Mouse (Mus musculus) hematopoietic stem cell, adult 5-6 weeks (primary cell): ENCODE measurements around the gene Gm45021. TPM values are rescaled to one million over a fixed set of nuclear protein-coding genes. Genes with fewer than 3 reads are reported as not detected.
A peak's percentile ranks its signal among the peaks of the same experiment; 100 is the strongest.

ENCODE experiments used
- ATAC-seq, 2 experiments: fragments of 125-278 bp in 1 of 2; replicated peaks in 1 of 2; 2 replicates each; pipeline ENCODE4 v1.8.0; 2016 to 2017; ENCODE audit warnings: inconsistent platforms in 2 of 2, mild to moderate bottlenecking in 2 of 2, moderate number of reproducible peaks in 2 of 2, low read depth in 1 of 2, moderate TSS enrichment in 1 of 2; ENCODE audit not compliant: low FRiP score in 2 of 2, poor library complexity in 2 of 2, severe bottlenecking in 2 of 2, insufficient read depth in 1 of 2, low TSS enrichment in 1 of 2
- total RNA-seq: library from RNA; stranded (forward); fragments of 172-1452, 232-1000 nt; gene quantifications from 2 replicates; pipeline ENCODE4 v1.2.3, GENCODE M21; 2017

The Gm45021 gene
- total RNA-seq, 1 experiment from 2014 or later, result not detected

DNA sequence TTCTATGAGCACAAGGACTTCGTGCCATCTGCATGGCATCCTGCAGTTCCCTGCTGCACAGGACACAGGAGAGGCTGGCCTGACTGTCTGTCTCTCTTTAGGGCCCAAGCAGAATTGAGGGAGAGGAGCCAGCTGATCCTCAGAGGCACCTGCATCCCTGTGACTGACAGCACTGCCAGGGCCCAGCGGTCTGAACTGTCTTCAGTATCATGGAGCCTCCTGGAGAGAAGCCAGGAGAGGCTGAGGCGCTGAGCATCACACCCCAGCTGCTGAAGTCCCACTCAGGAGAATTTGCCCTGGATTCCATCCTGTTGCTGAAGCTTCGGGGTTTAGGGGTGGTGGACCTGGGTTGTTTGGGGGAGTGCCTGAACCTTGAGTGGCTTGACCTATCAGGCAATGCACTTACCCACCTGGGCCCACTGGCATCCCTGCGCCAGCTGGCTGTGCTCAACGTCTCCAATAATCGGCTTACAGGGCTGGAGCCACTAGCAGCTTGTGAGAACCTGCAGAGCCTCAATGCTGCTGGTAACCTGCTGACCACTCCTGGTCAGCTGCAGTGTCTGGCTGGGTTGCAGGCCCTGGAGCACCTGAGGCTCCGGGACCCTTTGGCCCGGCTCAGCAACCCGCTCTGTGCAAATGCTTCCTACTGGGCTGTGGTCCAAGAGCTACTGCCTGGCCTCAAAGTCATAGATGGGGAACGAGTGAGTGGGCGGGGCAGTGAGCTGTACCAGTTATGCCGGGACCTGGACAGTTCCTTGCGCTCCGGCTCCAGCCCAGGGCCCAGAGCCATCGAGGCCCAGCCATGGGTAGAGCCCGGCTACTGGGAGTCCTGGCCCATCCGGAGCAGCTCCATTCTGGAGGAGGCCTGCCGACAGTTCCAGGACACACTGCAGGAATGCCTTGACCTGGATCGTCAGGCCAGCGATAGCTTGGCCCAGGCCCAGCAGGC, 21.1 kb upstream of the Gm45021 start:
- peak; percentile 75 to 80 for ATAC-seq

DNA sequence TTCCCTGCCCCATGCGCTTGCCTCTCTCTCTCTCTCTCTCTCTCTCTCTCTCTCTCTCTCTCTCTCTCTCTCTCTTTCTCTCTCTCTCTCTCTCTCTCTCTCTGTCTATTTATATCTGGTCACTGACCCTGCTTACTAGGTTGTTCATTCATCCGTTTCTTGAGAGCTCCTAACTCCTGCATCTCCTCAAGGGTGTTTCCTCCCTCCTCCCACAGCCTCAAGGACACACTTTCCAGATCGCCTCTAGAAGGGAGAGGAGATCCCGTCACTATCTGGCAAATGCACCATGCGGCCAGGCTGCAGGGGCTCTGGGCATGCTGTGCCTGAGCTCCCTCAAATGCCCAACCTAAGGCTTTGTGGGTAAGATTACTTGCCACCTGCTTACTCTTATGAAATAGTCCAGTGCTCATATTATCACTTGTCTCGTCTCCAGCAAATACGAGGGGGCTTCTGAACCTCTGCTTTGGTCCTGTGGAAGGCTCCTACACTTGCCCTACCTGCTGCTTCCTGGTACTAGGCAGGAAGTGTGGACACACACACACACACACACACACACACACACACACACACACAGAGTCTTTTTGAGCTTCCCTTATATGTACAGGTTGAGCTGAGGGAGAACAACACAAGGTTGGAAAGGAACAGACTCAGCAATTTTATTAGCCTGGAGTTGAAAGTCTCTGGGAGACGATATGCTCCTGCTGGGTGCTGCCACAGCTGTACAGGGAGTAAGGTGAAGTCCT, 20.2 kb upstream of the Gm45021 start:
- ATAC-seq, result no peak

DNA sequence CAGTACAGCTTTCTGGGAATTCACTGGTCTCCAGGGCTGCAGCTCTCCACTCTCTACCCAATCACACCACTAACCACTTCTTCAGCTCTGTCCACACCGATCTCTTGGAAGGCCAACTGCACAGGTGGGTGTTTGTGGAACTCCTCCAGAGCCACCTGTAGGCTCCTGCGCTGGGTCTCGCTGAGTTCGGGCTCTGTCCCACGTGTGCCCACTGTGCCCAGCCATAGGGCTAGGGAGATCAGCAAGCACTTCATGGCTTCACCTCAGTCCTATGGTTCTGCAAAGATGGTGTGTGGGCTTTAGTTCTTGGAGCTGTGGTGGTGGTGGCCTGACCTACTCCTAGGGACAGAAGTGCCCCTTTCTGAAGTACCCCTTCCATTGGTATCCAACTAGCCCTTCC, 17.4 kb upstream of the Gm45021 start:
- ATAC-seq, result no peak

DNA sequence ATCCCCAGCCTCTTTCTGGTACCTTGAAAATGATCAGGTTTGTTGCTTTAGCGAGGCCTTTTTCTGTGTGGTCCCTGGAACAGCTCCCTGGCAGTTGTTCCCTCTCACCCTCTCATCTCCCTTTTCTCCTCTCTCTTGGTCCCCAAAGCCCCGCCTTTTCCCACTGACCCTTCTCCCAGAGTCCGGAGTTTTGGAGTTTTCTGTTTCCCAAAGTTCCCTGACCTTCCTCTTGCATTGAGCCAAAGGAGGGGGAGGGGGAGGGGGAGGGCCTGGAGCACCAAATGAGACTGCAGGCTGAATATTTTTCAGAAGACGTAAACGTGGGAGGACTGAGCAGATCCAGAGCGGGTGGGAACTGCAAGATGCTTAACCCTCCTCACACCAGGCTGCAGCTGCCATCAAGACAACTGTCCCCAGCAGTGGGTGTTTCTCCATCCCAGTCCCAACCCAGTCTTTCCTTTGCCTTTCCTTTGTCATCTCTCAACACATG, 16.8 kb upstream of the Gm45021 start, which contains the start of gene Rarres2:
TSS of gene Rarres2 (minus strand) at position 218 of the 490 bp plus-strand sequence.
- ATAC-seq, result no peak

DNA sequence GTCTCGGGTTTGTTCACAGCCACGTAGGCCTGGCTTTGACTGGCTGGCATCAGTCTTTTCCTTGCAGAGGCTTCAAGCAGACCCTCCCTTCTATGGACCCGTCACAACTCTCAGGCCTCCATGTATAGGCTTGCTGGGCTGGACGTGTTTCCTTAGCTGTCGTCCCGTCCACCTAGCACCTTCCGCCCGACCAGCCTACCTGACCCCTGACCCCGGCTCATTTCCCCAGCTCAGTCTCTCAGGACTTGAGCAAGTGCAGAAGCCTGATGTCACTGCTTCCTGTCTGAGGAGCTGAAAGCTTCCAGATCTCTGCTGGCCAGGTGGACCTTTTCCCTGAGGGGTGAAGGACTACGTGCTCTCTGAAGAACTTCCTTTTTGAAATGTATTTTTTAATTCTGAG, 16.1 kb upstream of the Gm45021 start:
- ATAC-seq, result no peak

DNA sequence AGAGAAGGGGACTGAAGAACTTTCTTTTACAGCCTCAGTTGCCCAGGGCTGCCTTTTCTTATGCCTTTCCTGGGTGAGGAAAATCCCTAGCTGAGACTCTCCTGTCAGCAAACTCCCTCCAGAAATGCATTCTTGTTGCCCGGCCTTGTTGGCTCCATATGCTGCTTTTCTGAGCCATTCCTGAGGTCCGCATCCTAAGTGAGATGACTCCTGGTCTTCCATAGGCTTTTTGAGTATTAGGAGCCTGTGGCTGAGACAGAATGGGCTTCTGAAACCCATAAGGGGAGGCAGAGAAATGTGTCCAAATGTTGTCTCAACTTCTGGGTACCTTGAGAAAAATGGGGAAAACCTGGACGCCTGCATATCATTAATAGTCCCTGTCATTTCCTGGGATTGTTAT, 15.4 kb upstream of the Gm45021 start:
- no peak for ATAC-seq

DNA sequence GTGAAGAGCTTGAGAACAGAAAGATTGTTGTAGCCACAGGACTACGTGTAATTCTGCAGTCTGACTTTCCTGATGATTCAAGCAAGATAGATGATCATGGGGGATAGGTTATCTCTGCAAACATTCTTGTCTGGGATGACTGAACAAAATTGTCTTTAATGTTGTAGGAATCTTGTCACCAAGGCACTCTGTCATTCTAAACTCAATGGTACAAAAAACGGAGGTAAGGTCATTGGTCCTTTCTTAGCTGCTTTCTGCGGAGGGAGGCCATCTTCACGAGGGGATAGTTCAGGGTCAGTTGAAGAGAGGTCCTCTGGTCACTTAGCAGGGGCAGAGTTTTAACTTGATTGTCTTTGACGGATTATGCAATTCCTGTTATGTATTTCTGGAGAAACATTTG, 10.7 kb upstream of the Gm45021 start:
- ATAC-seq, result no peak

DNA sequence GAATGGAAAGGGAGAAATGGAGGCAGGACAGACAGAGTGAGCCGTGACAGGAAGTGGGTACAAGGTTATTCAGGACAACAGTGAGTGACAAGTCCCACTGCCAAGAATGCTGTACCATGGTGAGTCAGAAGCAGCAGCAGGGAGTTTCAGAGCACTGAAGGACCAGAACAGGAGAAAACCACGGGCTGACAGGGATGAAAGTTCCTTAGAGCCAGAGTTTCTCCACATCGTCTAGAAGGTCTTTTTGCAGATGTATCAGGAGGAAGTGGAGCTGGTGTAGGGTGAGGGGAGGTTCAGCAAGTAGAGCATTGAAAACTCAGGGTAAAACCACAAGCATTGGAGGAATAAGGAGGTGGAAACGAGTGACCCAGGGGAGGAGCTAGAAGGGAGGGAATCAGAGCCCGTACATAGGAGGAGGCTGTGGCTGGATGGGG, 10.2 kb upstream of the Gm45021 start:
- peak; percentile 67 to 86 for ATAC-seq

DNA sequence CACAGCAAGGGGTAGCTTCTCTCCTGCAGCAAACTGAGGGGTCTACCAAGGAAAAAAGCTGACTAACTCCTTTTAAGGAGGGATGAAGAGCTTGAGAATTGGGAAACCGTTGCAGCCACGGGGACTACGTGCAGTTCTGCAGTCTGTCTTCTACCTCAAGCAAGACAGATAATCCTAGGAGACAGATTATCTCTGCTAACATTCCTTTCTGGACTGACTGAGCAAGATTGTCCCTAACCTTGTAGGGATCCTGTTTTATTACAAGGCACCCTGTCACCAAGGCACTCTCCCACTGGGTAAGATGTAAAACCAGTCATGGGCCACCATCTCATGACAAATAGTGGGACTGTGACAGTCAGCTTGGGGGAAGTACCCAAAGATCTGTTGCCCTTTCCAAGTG, 8.2 kb upstream of the Gm45021 start:
- ATAC-seq, result no peak

DNA sequence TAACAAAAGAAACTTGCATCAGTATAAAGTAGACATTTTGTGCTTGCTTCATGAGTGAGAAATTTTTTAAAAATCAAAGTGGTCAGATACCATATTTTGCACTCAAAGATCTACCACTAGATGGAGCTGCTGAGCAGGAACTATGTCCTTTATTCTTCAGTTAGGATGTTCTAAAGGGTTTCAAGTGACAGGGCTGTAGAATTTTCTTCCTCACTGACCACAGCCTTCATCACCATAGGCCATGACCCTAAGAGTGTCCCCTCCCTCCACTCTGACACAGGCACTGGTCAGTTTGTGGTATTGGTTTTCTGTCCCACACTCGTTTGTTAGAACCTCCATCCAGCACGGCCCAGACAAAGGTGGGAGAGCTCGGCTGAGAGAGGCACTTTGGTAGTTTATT, 7.4 kb upstream of the Gm45021 start:
- peak; percentile 44 to 46; a peak in 2 of 4 replicates for ATAC-seq

DNA sequence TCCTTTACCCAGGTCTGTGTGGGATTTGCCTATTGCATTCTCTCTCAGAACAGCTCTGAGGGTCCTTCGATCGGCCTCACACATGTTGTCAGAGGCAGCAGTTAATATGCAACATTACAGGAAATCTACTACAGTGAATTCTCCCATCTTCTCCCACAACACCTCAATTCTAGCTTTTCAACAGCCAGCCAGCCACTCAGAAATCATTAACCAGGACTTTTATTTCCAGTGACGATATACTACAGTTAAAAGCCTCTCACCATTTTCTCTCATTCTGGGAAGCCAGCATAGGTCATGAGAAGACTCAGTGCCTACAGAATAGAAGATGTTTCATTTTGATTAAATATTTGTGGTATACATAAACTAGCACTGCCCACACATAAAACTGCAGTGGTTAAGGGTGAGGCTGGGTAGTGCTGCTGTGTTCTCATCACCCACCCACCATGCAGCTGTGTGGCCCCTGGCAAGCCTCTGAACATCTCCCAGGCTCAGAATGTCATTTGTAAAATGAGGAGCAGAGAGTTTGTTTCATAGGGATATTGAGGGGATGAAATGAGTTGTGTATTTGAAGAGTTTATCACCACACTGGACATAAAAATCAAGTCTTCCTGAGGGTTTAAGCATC, 1.9 kb downstream of the Gm45021 start:
- ATAC-seq, result no peak

DNA sequence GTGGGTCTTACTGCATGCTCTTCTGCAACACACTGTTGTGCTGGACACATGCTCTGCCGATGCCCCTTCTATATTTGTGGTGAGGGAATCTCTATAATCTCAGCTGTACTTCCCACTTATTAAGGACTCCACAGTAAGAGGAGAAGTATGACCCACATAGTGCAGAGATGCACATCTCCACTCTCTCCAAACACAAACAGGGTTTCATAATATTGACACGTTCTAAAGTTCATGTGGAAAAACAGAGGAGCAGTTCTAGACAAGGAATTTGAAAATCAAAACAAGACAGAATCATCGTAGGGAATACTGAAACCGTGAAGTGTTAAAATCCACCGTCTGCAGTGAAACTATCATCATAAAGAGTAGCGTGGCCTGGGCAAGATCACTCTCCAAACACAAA, 2.5 kb downstream of the Gm45021 start:
- ATAC-seq, result no peak

DNA sequence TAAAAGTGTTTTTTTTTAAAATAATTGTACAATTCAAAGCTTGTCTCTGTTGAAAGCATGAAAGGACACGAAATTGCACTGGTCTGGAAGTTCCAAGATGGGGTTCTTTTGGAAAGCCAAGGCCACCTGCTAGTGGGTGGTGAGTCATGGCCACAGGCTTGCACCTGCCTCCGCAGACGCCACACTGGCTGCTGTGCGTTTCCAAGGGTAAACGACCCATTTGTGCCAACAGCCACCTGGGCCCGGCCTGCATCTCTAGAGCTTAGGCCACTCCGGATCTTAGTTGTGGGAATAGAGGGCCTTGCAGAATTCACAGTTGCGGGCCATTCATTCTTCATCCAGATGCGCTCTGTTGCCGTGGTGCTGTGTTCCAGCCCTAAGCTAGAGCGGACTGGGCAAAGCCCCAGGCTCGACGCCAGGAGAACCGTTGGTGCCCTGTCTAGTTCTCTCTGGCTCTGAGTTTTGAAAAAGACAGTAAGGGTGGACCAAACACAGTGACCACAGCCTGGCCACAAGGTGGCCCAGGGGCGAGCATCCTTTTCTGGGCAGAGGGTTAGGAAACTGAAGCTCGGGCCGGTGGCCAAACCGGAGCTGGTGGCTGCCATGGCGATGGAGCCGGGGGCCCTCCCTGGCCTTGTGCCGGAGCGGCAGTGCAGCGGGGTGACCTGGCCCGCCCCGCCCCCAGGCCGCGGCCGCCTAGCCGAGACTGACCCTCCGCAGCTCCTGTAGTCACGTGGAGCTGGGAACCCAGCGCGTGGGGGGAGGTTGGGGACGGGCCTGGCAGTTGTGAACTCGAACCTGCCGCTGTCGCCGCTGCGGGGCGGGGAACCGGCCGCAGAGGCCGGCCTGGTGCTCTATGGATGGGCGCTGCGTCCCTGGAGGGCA, 4.0 kb downstream of the Gm45021 start, which contains the start of the genes Repin1 and Gm44965:
TSS of gene Repin1 (plus strand) at position 726 of the 885 bp plus-strand sequence.
TSS of gene Gm44965 (plus strand) at position 784 of the 885 bp plus-strand sequence.
- ATAC-seq, result peak; percentile 71 to 76

DNA sequence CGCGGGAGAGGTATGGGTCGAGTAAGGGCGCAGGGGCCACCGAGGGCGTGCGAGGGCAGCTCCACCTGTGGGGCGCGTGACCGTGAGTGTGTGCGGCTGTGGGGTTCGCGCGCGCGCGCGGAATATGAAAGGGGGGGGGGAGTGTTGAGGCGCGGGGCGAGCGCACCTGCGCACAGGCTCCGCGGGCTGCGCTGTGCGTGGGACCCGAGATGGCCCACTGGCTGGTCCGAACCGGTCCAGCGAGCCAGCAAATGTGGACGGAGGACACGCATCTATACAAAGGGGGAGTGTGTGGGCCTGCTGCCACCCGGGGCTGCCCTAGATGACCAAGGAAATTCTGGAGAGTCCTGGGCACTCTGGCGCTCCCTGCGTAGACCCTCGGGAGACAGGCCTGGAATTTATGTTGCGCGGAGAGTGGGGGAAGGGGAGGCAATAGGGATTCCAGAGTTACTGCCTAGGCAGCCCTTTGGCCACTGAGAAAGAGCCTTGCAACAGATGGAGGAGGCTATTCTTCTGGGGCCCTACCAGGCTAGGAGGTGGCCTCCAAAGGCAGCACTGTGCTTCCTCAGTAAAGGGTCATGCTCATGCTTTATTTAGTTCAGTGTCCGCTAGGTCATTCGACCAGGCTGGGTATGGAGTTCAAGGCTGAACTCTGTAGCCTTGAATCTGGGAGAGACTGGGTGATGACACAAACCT, 4.8 kb downstream of the Gm45021 start:
- peak in 1 of 2 experiments; percentile 3; a peak in 1 of 4 replicates for ATAC-seq

DNA sequence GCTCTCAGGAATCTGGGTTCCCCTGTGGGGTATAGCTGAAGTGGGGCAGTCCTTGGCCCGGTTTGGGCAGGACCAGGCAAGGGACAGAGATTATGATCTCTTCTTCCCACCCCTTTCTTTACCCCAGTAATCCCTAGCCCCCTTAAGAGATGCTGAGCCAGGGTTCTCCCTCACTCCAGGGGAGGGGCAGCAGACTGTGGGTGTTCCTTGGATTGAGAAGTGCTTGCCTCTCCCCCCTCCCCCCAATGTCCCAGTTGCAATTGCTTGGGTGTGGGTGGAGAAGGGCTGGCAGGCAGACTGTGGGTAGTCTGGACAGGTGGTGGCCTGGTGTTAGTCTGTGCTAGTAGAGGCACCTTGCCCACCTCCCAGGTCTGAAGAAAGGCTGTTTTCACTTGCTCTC, 5.9 kb downstream of the Gm45021 start:
- ATAC-seq, result no peak

DNA sequence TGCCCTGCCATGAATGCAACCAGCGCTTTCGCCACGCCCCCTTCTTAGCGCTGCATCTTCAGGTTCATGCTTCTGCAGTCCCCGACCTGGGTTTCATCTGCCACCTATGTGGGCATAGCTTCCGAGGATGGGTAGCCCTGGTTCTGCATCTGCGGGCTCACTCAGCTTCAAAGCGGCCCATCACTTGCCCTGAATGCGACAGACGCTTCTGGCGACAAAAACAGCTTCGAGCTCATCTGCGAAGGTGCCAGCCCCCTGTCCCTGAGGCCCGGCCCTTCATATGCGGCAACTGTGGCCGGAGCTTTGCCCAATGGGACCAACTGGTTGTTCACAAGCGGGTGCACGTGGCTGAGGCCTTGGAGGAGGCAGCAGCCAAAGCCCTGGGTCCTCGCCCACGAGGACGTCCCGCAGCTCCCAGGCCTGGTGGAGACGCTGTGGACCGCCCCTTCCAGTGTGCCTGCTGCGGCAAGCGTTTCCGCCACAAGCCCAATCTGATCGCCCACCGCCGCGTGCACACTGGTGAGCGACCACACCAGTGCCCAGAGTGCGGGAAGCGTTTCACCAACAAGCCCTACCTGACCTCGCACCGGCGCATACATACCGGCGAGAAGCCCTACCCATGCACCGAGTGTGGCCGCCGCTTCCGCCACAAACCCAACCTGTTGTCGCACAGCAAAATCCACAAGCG, 7.3 kb downstream of the Gm45021 start:
- no peak for ATAC-seq
